Mouse (Mus musculus): Measurements from ENCODE around the gene Exosc1. TPM values are rescaled to one million over a fixed set of nuclear protein-coding genes. Genes with fewer than 3 reads are reported as not detected.

Gene Exosc1
- polyA plus RNA-seq (2017; shearing (Covaris generic)), result 91.1 TPM

GRCm38 (mm10) chr19:41933179-41934086 is at the start of gene Exosc1, which contains the start of gene Zdhhc16:
TSS of gene Exosc1 (minus strand) at chr19:41933423.
TSS of gene Zdhhc16 (plus strand) at chr19:41933480.

GRCm38 (mm10) chr19:41981595-41981927 is 48.3 kb upstream of the Exosc1 start, which contains the start of gene Ubtd1:
TSS of gene Ubtd1 (plus strand) at chr19:41981763.

GRCm38 (mm10) chr19:41980819-41981594 is 47.8 kb upstream of the Exosc1 start, which contains the start of gene Mms19:
TSS of gene Mms19 (minus strand) at chr19:41981157.

GRCm38 (mm10) chr19:41911178-41912073 is 21.8 kb downstream of the Exosc1 start, which contains the start of gene Pgam1:
TSS of gene Pgam1 (plus strand) at chr19:41911923.

GRCm38 (mm10) chr19:41895460-41896318 is 37.5 kb downstream of the Exosc1 start, which contains the start of gene Rrp12:
TSS of gene Rrp12 (minus strand) at chr19:41896173.

Other genes with a start within 250 kb of the Exosc1 start
- gene Slit1, start 189.8 kb downstream of the Exosc1 start, polyA plus RNA-seq (2017; shearing (Covaris generic)), result not detected
- 4.9 TPM for gene Arhgap19, start 131.4 kb downstream of the Exosc1 start, polyA plus RNA-seq (2017; shearing (Covaris generic))
- 1.5 TPM for gene Frat1, start 103.5 kb downstream of the Exosc1 start, polyA plus RNA-seq (2017; shearing (Covaris generic))
- gene Frat2, start 85.3 kb downstream of the Exosc1 start, polyA plus RNA-seq (2017; shearing (Covaris generic)), result 1.0 TPM
- gene Rrp12, start 37.2 kb downstream of the Exosc1 start, polyA plus RNA-seq (2017; shearing (Covaris generic)), result 25.8 TPM
- gene Pgam1, start 21.5 kb downstream of the Exosc1 start, polyA plus RNA-seq (2017; shearing (Covaris generic)), result 159 TPM
- gene Zdhhc16, start 57 bp upstream of the Exosc1 start, polyA plus RNA-seq (2017; shearing (Covaris generic)), result 88.9 TPM
- 88.1 TPM for gene Mms19, start 47.7 kb upstream of the Exosc1 start, polyA plus RNA-seq (2017; shearing (Covaris generic))
- 7.1 TPM for gene Ubtd1, start 48.3 kb upstream of the Exosc1 start, polyA plus RNA-seq (2017; shearing (Covaris generic))
- gene Ankrd2, start 102.6 kb upstream of the Exosc1 start, polyA plus RNA-seq (2017; shearing (Covaris generic)), result not detected
- not detected for gene Hoga1, start 112.2 kb upstream of the Exosc1 start, polyA plus RNA-seq (2017; shearing (Covaris generic))
- not detected for gene 4933411K16Rik, start 118.8 kb upstream of the Exosc1 start, polyA plus RNA-seq (2017; shearing (Covaris generic))
- 1.8 TPM for gene Morn4, start 152.9 kb upstream of the Exosc1 start, polyA plus RNA-seq (2017; shearing (Covaris generic))
- gene Pi4k2a, start 157.0 kb upstream of the Exosc1 start, polyA plus RNA-seq (2017; shearing (Covaris generic)), result 3.3 TPM
- gene Avpi1, start 195.6 kb upstream of the Exosc1 start, polyA plus RNA-seq (2017; shearing (Covaris generic)), result 6.7 TPM
- 3.9 TPM for gene Marveld1, start 214.0 kb upstream of the Exosc1 start, polyA plus RNA-seq (2017; shearing (Covaris generic))
- 76.9 TPM for gene Zfyve27, start 230.5 kb upstream of the Exosc1 start, polyA plus RNA-seq (2017; shearing (Covaris generic))